Mouse (Mus musculus): ENCODE measurements at regions not wholly inside any gene's neighbourhood (a gene's known extent, or its start where the extent isn't known, plus 50 kb on each side); places are given as distances from the start of the nearest gene placed in this dataset.

- H3K4me2 ChIP-seq (ENCODE audit: low read length): no peak overlapping the region
- no peak overlapping the region for H3K9ac ChIP-seq (ENCODE audit: low read depth, low read length)
- H3K27ac ChIP-seq: no peak overlapping the region
- no peaks in the 10 kb centered on the region for H3K4me1 ChIP-seq (replicated peaks; ENCODE audit: insufficient read depth, low read length)
- no peaks in the 10 kb centered on the region for H3K9me3 ChIP-seq (replicated peaks; ENCODE audit: low read length)
- WGBS: 57% methylated on average over 2 of the region's 2 CpGs
- DNase-seq (ENCODE audit: low spot score): no peak
- H3K36me3 ChIP-seq (ENCODE audit: insufficient read depth, low read length): no peaks in the 10 kb centered on the region
- ATAC-seq (replicated peaks; ENCODE audit: low FRiP score, low read depth): no peak
- H3K4me3 ChIP-seq (replicated peaks; ENCODE audit: low read depth, low read length): no peak overlapping the region
- no peaks in the 10 kb centered on the region for H3K27me3 ChIP-seq (ENCODE audit: insufficient read depth, low read length)
- no peak for TF ChIP-seq CTCF (IDR thresholded peaks at IDR 0.05; ENCODE audit: low read depth)
Measured at GRCm38 (mm10) chr6:126291581-126291980, 124.9 kb upstream of the Ntf3 start.

- no peak for TF ChIP-seq CTCF (IDR thresholded peaks at IDR 0.05; ENCODE audit: low read depth)
- Histone ChIP-seq H3K4me2 (ENCODE audit: low read length) (no peak overlapping the region), H3K9me3 (replicated peaks; ENCODE audit: low read length) (no peaks in the 10 kb centered on the region), H3K27ac (no peak overlapping the region), H3K36me3 (ENCODE audit: insufficient read depth, low read length) (no peaks in the 10 kb centered on the region), H3K27me3 (ENCODE audit: insufficient read depth, low read length) (no peaks in the 10 kb centered on the region), H3K9ac (ENCODE audit: low read depth, low read length) (no peak overlapping the region), H3K4me3 (replicated peaks; ENCODE audit: low read depth, low read length) (no peak overlapping the region), H3K4me1 (replicated peaks; ENCODE audit: insufficient read depth, low read length) (no peaks in the 10 kb centered on the region)
- WGBS: 81% methylated on average over 4 of the region's 4 CpGs
- ATAC-seq (replicated peaks; ENCODE audit: low FRiP score, low read depth): no peak
- DNase-seq (ENCODE audit: low spot score): no peak
Measured at GRCm38 (mm10) chr6:126287166-126287565, 120.5 kb upstream of the Ntf3 start.

GRCm38 (mm10) chr6:126286201-126286600 lies 119.5 kb upstream of the Ntf3 start:
- Histone ChIP-seq H3K4me1 (replicated peaks; ENCODE audit: insufficient read depth, low read length) (no peaks in the 10 kb centered on the region), H3K4me3 (replicated peaks; ENCODE audit: low read depth, low read length) (no peak overlapping the region), H3K4me2 (ENCODE audit: low read length) (no peak overlapping the region), H3K9ac (ENCODE audit: low read depth, low read length) (no peak overlapping the region), H3K36me3 (ENCODE audit: insufficient read depth, low read length) (no peaks in the 10 kb centered on the region), H3K27ac (no peak overlapping the region), H3K27me3 (ENCODE audit: insufficient read depth, low read length) (no peaks in the 10 kb centered on the region), H3K9me3 (replicated peaks; ENCODE audit: low read length) (no peaks in the 10 kb centered on the region)
- ATAC-seq (replicated peaks; ENCODE audit: low FRiP score, low read depth) (no peak), DNase-seq (ENCODE audit: low spot score) (no peak)
- TF ChIP-seq CTCF (IDR thresholded peaks at IDR 0.05; ENCODE audit: low read depth): no peak
- 81% methylated on average over 2 of the region's 2 CpGs for WGBS

GRCm38 (mm10) chr6:126284409-126284808 lies 117.7 kb upstream of the Ntf3 start:
- ATAC-seq (replicated peaks; ENCODE audit: low FRiP score, low read depth): no peak
- no peak overlapping the region for H3K4me2 ChIP-seq (ENCODE audit: low read length)
- no peaks in the 10 kb centered on the region for H3K9me3 ChIP-seq (replicated peaks; ENCODE audit: low read length)
- no peak overlapping the region for H3K27ac ChIP-seq
- TF ChIP-seq CTCF (IDR thresholded peaks at IDR 0.05; ENCODE audit: low read depth): no peak
- no peak for DNase-seq (ENCODE audit: low spot score)
- no peaks in the 10 kb centered on the region for H3K27me3 ChIP-seq (ENCODE audit: insufficient read depth, low read length)
- H3K36me3 ChIP-seq (ENCODE audit: insufficient read depth, low read length): no peaks in the 10 kb centered on the region
- no peak overlapping the region for H3K4me3 ChIP-seq (replicated peaks; ENCODE audit: low read depth, low read length)
- no peaks in the 10 kb centered on the region for H3K4me1 ChIP-seq (replicated peaks; ENCODE audit: insufficient read depth, low read length)
- H3K9ac ChIP-seq (ENCODE audit: low read depth, low read length): no peak overlapping the region
- WGBS: 60% methylated on average over 7 of the region's 7 CpGs

GRCm38 (mm10) chr6:126280352-126280751 lies 113.6 kb upstream of the Ntf3 start:
- H3K27ac ChIP-seq: no peak overlapping the region
- H3K27me3 ChIP-seq (ENCODE audit: insufficient read depth, low read length): no peaks in the 10 kb centered on the region
- no peak overlapping the region for H3K4me2 ChIP-seq (ENCODE audit: low read length)
- no peaks in the 10 kb centered on the region for H3K4me1 ChIP-seq (replicated peaks; ENCODE audit: insufficient read depth, low read length)
- DNase-seq (ENCODE audit: low spot score): no peak
- no peaks in the 10 kb centered on the region for H3K36me3 ChIP-seq (ENCODE audit: insufficient read depth, low read length)
- H3K4me3 ChIP-seq (replicated peaks; ENCODE audit: low read depth, low read length): no peak overlapping the region
- no peak for ATAC-seq (replicated peaks; ENCODE audit: low FRiP score, low read depth)
- 72% methylated on average over 3 of the region's 3 CpGs for WGBS
- no peak overlapping the region for H3K9ac ChIP-seq (ENCODE audit: low read depth, low read length)
- no peak for TF ChIP-seq CTCF (IDR thresholded peaks at IDR 0.05; ENCODE audit: low read depth)
- no peaks in the 10 kb centered on the region for H3K9me3 ChIP-seq (replicated peaks; ENCODE audit: low read length)

- Histone ChIP-seq H3K9me3 (replicated peaks; ENCODE audit: low read length) (no peaks in the 10 kb centered on the region), H3K9ac (ENCODE audit: low read depth, low read length) (no peak overlapping the region), H3K27me3 (ENCODE audit: insufficient read depth, low read length) (no peaks in the 10 kb centered on the region), H3K4me2 (ENCODE audit: low read length) (no peak overlapping the region), H3K4me3 (replicated peaks; ENCODE audit: low read depth, low read length) (no peak overlapping the region), H3K4me1 (replicated peaks; ENCODE audit: insufficient read depth, low read length) (no peaks in the 10 kb centered on the region), H3K27ac (peak overlapping the region; percentile 15; the same call in 1 of the 2 replicates), H3K36me3 (ENCODE audit: insufficient read depth, low read length) (no peaks in the 10 kb centered on the region)
- DNase-seq (ENCODE audit: low spot score): peak; percentile 15
- WGBS: 59% methylated on average over 5 of the region's 5 CpGs
- ATAC-seq (replicated peaks; ENCODE audit: low FRiP score, low read depth): peak; percentile 71; the same call in 1 of the 2 replicates
- no peak for TF ChIP-seq CTCF (IDR thresholded peaks at IDR 0.05; ENCODE audit: low read depth)
Measured at GRCm38 (mm10) chr6:126245986-126246385, 79.3 kb upstream of the Ntf3 start.

GRCm38 (mm10) chr6:126245431-126245830 lies 78.7 kb upstream of the Ntf3 start:
- Histone ChIP-seq H3K36me3 (ENCODE audit: insufficient read depth, low read length) (no peaks in the 10 kb centered on the region), H3K4me3 (replicated peaks; ENCODE audit: low read depth, low read length) (no peak overlapping the region), H3K9me3 (replicated peaks; ENCODE audit: low read length) (no peaks in the 10 kb centered on the region), H3K27me3 (ENCODE audit: insufficient read depth, low read length) (no peaks in the 10 kb centered on the region), H3K27ac (no peak overlapping the region; the same call in 1 of the 2 replicates), H3K9ac (ENCODE audit: low read depth, low read length) (no peak overlapping the region), H3K4me1 (replicated peaks; ENCODE audit: insufficient read depth, low read length) (no peaks in the 10 kb centered on the region), H3K4me2 (ENCODE audit: low read length) (no peak overlapping the region)
- ATAC-seq (replicated peaks; ENCODE audit: low FRiP score, low read depth): no peak
- DNase-seq (ENCODE audit: low spot score): peak; percentile 49
- no peak for TF ChIP-seq CTCF (IDR thresholded peaks at IDR 0.05; ENCODE audit: low read depth)
- 52% methylated on average over 3 of the region's 3 CpGs for WGBS
